Mouse (Mus musculus) frontal cortex, postnatal 36 days (tissue): ENCODE results near the gene Mfn2.

Source experiments
- DNase-seq, 2 experiments: peaks; one replicate each; pipeline ENCODE4 v3.0.0; 2022; ENCODE audit warnings: low spot score in 2 of 2

Gene Mfn2

DNA sequence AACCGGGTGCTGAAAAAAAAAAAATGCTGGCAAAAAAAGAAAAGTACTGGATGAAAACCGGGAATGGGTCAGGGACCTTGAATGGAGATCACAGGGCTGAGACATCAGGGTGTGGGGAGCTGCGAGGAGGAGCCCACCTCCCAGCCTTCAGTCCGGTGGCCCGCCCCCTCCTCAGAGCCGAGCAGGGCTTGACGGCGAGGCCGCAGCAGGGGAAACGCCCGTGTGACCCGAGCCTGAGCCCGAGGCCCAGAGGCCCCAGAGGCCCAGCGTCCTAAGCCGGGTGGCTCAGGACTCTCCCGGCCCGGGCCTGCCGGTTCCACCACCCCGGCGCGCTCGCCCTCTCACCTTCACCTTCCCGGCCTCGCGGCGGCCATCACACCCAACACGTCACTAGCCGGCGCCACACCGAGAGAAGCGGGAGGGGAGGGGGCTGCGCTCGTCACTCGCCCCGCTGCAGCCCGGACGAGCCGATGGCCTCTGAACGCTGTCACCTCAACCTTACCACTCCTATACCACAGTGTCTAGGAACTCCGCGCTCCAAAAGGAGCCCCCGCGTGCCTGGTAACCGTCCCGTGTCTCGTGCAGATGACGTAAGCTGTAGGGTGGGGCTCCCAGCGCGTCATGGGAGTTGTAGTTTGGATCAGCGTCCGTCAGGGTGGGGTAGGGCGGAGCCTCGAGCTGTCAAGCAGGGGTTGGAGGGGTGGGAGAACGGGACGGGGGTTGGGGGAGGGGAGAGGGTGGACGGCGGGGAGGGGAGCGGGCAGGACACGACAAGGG lies at the start of gene Mfn2:
Mfn2 (minus strand) TSS at position 392 of the 777 bp plus-strand sequence.
- peak; percentile 92 to 93 for DNase-seq

GRCm38 (mm10) chr4:147953590-147953989 lies 49.1 kb upstream of the Mfn2 start:
- DNase-seq, result peak; percentile 33 to 53

- DNase-seq, result no peak
Measured at GRCm38 (mm10) chr4:147947511-147947910, 43.0 kb upstream of the Mfn2 start.

DNA sequence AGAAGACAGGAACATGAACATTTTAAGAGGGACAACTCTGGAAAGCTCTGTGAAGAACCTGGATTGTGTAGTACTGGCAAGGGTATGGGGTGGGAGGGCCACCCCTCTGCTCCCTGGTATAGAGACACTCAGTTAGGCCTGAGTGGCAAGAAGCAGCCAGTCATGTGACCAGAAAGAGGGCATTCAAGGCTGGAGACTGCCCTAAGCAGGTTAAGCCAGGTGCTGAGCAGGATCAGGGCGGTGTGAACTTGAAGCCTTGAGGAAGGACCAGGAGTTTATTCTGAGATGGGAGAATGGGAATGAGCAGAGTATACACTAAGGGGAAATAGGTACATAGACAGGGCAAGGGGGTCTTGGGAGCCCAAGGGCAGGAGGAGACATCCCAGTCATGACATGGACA lies 38.5 kb upstream of the Mfn2 start:
- DNase-seq, result no peak

DNA sequence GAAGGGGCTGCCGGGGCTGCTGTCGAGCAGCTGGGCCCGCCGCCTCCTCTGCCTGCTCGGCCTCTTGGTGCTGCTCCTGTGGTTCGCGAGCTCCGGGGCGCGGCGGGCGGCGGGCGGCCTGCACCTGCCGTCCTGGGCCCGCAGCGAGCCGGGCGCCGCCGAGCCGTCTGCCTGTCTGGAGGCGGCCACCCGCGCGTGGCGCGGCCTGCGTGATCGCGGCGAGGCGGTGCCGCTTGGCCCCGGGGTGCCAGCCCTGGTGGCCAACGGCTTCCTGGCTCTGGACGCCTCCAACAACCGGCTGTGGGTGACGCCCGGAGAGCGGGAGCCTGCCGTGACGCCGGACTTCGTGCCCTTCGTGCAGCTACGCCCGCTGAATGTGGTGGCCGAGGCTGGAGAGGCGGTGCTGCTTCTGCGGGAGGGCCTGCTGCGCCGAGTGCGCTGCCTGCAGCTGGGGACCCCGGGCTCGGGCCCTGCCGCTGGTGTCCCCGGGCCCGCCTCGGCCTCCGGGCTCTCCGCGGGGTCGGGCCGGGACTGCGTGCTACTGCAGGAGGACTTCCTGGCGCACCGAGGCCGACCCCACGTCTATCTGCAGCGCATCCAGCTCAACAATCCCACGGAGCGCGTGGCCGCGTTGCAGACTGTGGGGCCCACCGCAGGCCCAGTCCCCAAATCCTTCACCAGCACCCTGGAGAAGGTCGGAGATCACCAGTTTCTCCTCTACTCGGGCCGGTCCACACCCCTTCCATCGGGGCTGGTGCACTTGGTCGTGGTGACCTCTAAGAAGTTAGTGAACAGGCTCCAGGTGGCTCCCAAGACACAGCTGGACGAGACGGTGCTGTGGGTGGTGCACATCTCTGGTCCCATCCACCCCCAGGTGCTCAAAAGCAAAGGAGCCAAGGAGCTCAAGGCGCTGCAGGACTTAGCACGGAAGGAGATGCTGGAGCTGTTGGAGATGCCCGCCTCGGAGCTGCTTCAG lies 36.8 kb upstream of the Mfn2 start:
- DNase-seq, result peak in 1 of 2 experiments; percentile 35

DNA sequence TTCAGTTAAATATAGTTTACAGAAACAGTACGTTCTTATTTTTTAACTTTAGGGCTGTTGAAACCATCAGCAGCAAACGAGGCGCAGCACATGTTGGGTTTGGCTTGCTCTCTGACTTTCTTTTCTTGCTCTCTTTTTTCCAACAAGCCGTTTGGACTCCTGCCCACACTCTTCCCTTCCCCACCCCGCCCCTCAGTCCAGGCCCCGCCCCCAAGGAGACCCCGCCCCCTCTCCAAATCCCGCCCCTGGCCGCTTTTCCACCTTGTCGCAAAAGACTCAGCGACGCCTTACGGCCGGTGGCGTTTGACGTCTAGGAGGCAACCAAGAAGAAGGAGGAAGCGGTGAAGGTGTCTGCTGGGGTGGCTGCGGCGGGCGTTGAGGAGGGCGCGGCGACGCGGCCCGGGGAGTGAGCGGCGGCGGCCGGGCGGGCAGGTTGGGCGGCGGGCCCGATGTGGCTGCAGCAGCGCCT lies 36.1 kb upstream of the Mfn2 start, which contains the start of gene 2510039O18Rik:
2510039O18Rik (plus strand) TSS at position 320 of the 469 bp plus-strand sequence.
- peak; percentile 80 to 83 for DNase-seq

GRCm38 (mm10) chr4:147940111-147940510 lies 35.6 kb upstream of the Mfn2 start:
- DNase-seq, result peak in 1 of 2 experiments; percentile 5

DNA sequence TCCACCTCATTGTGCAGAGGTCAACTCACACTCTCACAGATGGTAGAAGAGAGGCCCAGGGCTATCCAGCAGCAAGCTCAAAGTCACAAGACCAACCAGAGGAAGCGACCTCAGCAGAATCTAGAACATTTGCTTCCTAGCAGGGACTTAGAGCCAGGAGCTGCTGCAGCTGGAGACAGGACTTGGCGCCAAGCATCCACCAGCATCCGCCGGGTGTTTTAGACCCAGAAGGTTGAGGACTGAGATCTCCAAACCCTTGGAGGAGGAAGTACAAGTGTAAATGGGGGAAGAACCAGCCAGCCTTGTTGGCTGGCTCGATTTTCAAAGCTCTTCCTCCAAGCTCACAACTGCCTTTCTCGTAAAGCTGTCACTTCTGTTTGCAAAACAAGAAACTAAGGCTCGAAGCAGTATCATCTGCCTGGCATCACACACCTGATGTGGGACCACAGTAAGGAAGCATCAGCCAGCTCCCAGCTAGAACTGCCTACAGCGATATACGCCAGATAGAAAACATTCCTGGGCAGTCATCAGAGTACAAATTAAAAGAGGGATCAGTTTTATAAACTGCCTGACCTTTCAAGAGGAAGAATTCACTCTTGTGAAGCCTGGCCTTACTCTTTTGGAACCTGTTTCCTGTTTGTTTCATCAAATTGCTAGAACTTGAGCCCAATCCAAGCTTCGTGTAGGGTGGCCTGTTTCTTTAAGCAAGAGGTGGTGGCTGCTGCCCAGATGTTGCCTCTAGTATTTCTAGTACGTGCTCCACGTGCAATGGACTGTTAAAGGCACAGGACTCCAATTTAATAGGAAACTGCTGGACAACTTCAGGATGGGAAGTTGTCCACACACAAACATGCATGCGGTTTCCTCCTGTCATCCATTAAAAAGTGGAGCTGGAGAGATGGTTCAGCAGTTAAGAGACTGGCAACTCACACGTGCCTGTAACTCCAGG lies 33.9 kb upstream of the Mfn2 start:
- no peak for DNase-seq

DNA sequence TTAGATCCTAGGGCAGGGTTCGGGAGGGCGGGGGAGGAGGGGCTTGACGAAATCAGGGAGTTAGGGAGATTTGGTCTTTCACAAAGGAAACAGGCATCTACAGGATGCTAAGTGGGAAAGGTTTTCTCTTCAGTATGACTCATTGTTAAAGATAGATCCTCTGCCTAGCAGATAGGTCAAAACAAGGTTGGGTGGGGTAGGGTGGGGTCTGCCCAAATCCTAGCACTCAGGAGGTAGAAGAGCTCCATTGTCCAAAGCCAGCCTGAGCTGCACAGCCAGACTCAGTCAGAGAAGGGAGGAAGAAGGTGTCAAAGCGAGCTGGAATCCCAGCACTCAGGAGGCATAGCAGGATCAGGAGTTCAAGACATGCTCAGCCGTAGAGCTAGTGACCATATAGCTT lies 33.0 kb upstream of the Mfn2 start:
- no peak for DNase-seq

DNA sequence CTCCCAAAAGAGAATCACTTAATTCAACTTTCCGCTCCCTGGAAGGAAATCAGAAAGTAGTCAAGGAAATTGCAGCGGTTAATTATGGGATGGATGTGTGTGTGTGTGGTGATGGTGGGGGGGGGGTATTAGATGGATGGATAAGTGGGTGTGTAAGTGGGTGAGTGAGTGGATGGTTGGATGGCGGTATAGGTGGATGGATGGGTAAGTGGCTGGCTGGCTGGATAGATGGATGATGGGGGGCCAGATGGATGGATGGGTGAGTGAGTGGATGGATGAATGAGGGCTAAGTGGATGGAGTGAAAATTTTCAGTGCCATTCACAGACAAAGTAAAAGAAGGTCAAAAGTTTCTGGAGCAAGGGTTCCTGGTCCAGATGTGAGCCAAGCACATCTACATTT lies 32.5 kb upstream of the Mfn2 start:
- no peak for DNase-seq

DNA sequence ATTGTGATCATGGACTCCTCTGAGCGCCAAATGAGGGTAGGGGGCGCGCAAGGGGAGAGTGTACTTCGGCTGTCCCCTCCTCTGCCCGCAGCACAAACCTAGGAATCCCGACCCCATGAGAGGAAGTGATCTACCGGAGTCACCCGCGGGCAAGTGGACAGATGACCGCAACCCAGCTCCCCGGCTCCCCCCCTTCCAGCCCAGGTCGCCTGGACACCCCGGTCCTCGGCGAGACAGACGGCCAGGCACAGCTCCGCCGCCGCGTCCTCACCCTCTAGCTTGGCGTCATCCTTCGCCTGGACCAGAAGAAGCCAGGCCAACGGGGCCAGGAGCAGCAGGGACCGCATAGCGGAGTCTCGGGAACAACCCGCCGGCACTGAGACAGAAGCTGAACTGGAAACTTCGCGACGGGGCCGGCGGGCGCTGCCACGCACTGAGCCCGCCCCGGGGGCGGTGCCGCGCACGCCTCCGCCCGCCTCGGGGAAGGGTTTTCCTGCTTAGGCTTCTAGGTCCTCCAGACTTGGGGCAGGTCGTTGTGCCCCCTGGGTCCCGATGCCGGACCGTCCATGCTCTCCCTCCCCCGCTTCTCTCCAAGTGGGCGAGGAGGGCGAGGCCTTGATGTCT lies 31.9 kb upstream of the Mfn2 start, which contains the start of gene Plod1:
Plod1 (minus strand) TSS at position 437 of the 624 bp plus-strand sequence.
- peak; percentile 69 to 74 for DNase-seq

DNA sequence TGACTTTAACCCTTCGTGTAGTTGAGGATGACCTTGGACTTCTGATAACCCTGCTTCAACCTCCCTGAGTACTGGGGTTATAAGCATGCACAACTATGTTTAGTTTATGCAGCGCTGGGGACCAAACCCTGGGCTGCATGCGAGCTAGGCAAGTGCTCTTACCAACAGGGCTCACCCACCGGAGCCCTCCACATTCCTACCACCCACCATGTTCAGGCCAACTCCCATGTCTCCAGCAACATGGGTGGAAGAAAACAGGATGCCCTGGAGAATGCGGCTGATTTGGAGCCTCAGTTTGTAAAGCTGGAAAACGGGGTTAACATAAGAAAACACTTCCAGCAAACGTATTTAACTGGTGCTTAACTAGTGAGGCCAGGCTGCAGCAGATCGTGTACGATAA lies 31.4 kb upstream of the Mfn2 start:
- no peak for DNase-seq

DNA sequence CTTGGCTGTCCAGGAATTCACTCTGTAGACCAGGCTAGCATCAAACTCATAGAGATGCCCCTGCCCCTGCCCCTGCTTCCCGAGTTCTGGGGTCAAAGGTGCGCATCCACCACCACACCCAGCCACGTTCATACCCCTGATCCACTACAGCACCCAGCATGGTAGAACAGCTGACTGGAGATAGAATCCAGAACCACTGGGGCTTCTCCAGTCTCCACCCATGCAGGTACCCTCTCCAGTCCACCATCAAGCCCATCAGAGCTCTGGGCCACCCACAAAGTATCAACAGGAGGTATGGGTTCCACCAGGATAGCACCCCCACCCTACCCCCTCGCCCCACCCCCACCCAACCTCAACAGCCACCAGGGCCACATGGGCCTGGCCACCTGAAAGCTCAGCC lies 30.1 kb upstream of the Mfn2 start:
- DNase-seq, result no peak

DNA sequence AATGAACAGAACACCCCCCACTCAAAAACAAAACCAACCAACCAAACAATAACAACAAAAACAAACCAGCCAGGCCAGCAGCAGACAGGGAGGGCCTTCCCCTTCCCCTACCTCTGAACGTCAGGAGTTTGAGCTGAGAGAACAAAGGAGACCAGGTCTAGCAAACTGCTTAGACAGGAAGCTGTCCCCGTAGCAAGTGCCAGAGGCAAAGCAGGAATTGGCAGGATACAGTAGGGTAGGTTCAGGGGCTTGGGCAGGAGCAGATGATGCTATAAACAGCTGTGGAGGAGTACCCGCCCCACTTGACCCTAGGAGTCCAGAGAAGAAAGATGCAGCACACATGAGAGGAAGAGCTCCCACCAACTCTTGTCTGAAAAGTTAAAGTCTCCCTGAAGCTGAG lies 29.6 kb upstream of the Mfn2 start:
- DNase-seq, result no peak

DNA sequence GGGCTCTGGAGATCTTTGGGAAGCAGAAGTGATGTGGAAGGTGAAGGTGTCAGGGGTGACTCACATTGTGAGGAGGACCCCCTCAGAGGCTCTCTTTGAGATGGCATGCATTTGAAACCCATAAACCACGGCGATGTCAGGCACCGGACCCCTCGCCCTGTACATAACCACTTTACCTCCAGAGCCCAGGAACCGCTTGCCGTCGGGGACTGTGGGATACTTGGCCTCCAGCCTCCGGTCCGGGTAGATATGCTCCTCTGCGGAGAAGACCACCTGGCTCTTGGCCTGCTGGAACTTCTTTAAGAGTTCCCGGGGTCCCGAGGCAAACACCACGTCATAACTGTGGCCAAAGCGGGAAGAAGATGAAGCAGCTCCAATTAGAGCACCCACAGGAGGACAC lies 26.4 kb upstream of the Mfn2 start:
- no peak for DNase-seq

GRCm38 (mm10) chr4:147928540-147928939 lies 24.0 kb upstream of the Mfn2 start:
- no peak for DNase-seq

GRCm38 (mm10) chr4:147928136-147928535 lies 23.6 kb upstream of the Mfn2 start:
- DNase-seq, result no peak

- no peak for DNase-seq
Measured at GRCm38 (mm10) chr4:147927705-147928104, 23.2 kb upstream of the Mfn2 start.

GRCm38 (mm10) chr4:147922341-147922740 lies 17.8 kb upstream of the Mfn2 start:
- DNase-seq, result no peak

- no peak for DNase-seq
Measured at GRCm38 (mm10) chr4:147920973-147921372, 16.5 kb upstream of the Mfn2 start.
